Mouse (Mus musculus) hindbrain, embryonic 14.5 days (tissue): ENCODE measurements around the gene Cbr2. TPM values are rescaled to one million over a fixed set of nuclear protein-coding genes. Genes with fewer than 3 reads are reported as not detected.
A peak's percentile ranks its signal among the peaks of the same experiment; 100 is the strongest.

ENCODE experiments used
- ATAC-seq: fragments of 200-750 bp; cut with Nextera tagmentation; 2 replicates; pipeline ENCODE4 v1.8.0; 2017; ENCODE audit warnings: moderate number of reproducible peaks, mild to moderate bottlenecking, moderate TSS enrichment, moderate library complexity; ENCODE audit not compliant: low FRiP score
- DNase-seq: peaks from one replicate; pipeline ENCODE4 v3.0.0-alpha.2; 2015; ENCODE audit warnings: low spot score
- H3K27ac ChIP-seq: fragments of 300-500 bp; sonication (generic); 2 replicates; pipeline ENCODE4 v1.5.1; 2014; ENCODE audit warnings: mild to moderate bottlenecking, moderate library complexity
- H3K27me3 ChIP-seq: fragments of 300-500 bp; sonication (generic); 2 replicates; pipeline ENCODE4 v1.6.1; 2014; ENCODE audit warnings: mild to moderate bottlenecking, low read length, mixed read lengths; ENCODE audit not compliant: control insufficient read depth, insufficient read depth
- H3K36me3 ChIP-seq: fragments of 300-500 bp; sonication (generic); replicated peaks from 2 replicates; pipeline ENCODE4 v1.6.1; 2014; ENCODE audit not compliant: control insufficient read depth, insufficient read depth
- H3K4me1 ChIP-seq: fragments of 300-500 bp; sonication (generic); replicated peaks from 2 replicates; pipeline ENCODE4 v1.6.1; 2014; ENCODE audit warnings: antibody characterized with exemption, low read length, mixed read lengths; ENCODE audit not compliant: control insufficient read depth, insufficient read depth
- H3K4me2 ChIP-seq: fragments of 300-500 bp; sonication (generic); replicated peaks from 2 replicates; pipeline ENCODE4 v1.6.1; 2014; ENCODE audit warnings: mild to moderate bottlenecking, moderate library complexity
- H3K4me3 ChIP-seq: fragments of 300-500 bp; sonication (generic); replicated peaks from 2 replicates; pipeline ENCODE4 v1.5.1; 2014; ENCODE audit warnings: mild to moderate bottlenecking, low read length
- H3K9ac ChIP-seq: fragments of 300-500 bp; sonication (generic); 2 replicates; pipeline ENCODE4 v1.6.1; 2014
- H3K9me3 ChIP-seq: fragments of 300-500 bp; sonication (generic); 2 replicates; pipeline ENCODE4 v1.6.1; 2016; ENCODE audit warnings: low read length; ENCODE audit not compliant: control insufficient read depth
- WGBS: fragments of 180-500 bp; shearing (Covaris S2); extraction: QIAGEN DNeasy Blood & Tissue Kit; methylation state at CpG from one replicate; pipeline ENCODE4 v1.1.7; 2014; 5-methylcytosine and 5-hydroxymethylcytosine counted together
- polyA plus RNA-seq: library from polyadenylated mRNA; unstranded; fragments of >200 nt; fragmentation: Nextera tagmentation; extraction: Ambion mirVana; gene quantifications from 2 replicates; pipeline ENCODE4 v1.2.1, GENCODE M21; 2014

Gene Cbr2
- polyA plus RNA-seq, 1 experiment from 2014 or later = 0.64 TPM

GRCm38 (mm10) chr11:120723509-120723908 lies 8.4 kb downstream of the Cbr2 start:
- Histone ChIP-seq H3K27ac (no peak overlapping the region), H3K27me3 (no peaks in the 10 kb centered on the region), H3K9me3 (no peaks in the 10 kb centered on the region), H3K4me2 (no peak overlapping the region), H3K4me3 (no peak overlapping the region), H3K4me1 (peaks cover 25% of the 10 kb centered on the region), H3K36me3 (peaks cover 21% of the 10 kb centered on the region), H3K9ac (no peak overlapping the region)
- ATAC-seq = no peak
- DNase-seq = no peak
- 80% methylated on average over 7 of the region's 7 CpGs for WGBS

- Histone ChIP-seq H3K27ac (no peak overlapping the region), H3K4me1 (peaks cover 25% of the 10 kb centered on the region), H3K9me3 (no peaks in the 10 kb centered on the region), H3K36me3 (peaks cover 28% of the 10 kb centered on the region), H3K27me3 (no peaks in the 10 kb centered on the region), H3K4me3 (peak overlapping the region; percentile 87), H3K4me2 (peak overlapping the region; percentile 95), H3K9ac (peak overlapping the region; percentile 93)
- ATAC-seq = no peak
- 84% methylated on average over 11 of the region's 11 CpGs for WGBS
- DNase-seq = no peak
These were observed 9.0 kb downstream of the Cbr2 start for GRCm38 (mm10) chr11:120722761-120723382.

GRCm38 (mm10) chr11:120722067-120722630 lies 9.8 kb downstream of the Cbr2 start:
- 22% methylated on average over 21 of the region's 21 CpGs for WGBS

DNA sequence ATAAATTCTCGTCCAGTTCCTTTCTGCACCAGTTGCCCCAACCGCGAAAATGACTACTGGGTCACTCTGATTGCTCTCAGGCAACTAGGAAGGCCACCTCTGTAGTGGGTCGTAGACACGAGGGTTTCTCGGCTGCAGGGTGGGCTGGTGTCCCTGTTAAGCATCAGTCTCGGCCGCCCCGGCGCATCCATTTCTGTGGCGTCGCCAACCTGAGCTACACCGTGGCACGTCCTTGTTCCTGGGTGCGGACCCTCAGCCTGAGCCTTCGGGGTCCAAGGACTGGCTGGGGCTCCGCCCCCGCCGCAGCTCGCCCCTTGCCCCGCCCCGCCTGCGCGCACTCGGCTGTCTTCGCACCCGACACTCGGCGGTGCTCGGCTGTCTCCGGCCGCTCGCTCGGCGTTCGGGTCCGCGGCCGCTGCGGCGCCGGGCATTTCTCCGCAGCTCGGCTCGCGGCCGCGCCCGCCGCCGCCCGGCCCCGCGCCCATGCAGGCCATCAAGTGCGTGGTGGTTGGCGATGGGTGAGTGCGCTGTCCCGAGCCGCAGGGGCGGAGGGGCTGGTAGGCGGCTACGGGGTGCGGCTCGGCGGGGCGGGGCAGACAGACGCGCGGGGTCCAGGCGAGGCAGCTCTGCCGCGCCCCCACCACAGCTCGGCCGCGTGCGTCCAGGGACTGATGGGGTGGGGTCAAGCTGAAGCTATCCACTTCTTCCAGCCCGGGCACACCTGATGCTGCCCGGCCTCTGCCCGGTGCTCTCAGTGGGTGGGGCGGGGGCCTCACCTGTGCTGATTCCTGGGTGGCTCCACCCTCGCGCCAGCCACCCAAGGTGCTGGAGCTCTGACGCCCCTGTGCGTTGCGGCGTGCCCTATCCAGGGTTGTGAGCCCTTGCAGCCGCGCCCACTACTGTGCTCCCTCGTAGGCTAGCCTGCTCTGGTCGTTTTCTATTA lies 10.5 kb downstream of the Cbr2 start, which contains the start of gene Rac3:
Gene Rac3, plus strand, starts transcription at position 347 of the 943 bp plus-strand sequence.
- Histone ChIP-seq H3K4me3 (peak within 1 kb of the TSS; percentile 87), H3K9ac (peak within 1 kb of the TSS; percentile 93), H3K36me3 (peaks cover 40% of the 10 kb centered on the region), H3K9me3 (no peaks in the 10 kb centered on the region), H3K27ac (peak within 1 kb of the TSS; percentile 71), H3K4me2 (peak within 1 kb of the TSS; percentile 95), H3K27me3 (no peaks in the 10 kb centered on the region), H3K4me1 (peaks cover 20% of the 10 kb centered on the region)
- ATAC-seq (peak; percentile 86), DNase-seq (peak; percentile 84)
- WGBS = under 1% methylated on average over 88 of the region's 90 CpGs

More at GRCm38 (mm10) chr11:120722067-120722630, 9.8 kb downstream of the Cbr2 start:
- Histone ChIP-seq H3K4me1 (peaks cover 25% of the 10 kb centered on the region), H3K9me3 (no peaks in the 10 kb centered on the region), H3K27ac (peak overlapping the region; percentile 71; the same call in 1 of the 2 replicates), H3K4me3 (peak overlapping the region; percentile 87), H3K36me3 (peaks cover 35% of the 10 kb centered on the region), H3K27me3 (no peaks in the 10 kb centered on the region), H3K4me2 (peak overlapping the region; percentile 95), H3K9ac (peak overlapping the region; percentile 93)
- ATAC-seq (no peak), DNase-seq (no peak)

- 10% methylated on average over 17 of the region's 17 CpGs for WGBS
- ATAC-seq (peak; percentile 19; the same call in 1 of the 2 replicates), DNase-seq (peak; percentile 90)
- H3K4me3 ChIP-seq = peak overlapping the region; percentile 87
- no peaks in the 10 kb centered on the region for H3K9me3 ChIP-seq
- peak overlapping the region; percentile 71; the same call in 1 of the 2 replicates for H3K27ac ChIP-seq
- peak overlapping the region; percentile 95 for H3K4me2 ChIP-seq
- peak overlapping the region; percentile 93 for H3K9ac ChIP-seq
- peaks cover 39% of the 10 kb centered on the region for H3K36me3 ChIP-seq
- H3K4me1 ChIP-seq = peaks cover 16% of the 10 kb centered on the region
- no peaks in the 10 kb centered on the region for H3K27me3 ChIP-seq
These were observed 11.5 kb downstream of the Cbr2 start for GRCm38 (mm10) chr11:120720450-120720849.

GRCm38 (mm10) chr11:120719841-120720376 lies 12.0 kb downstream of the Cbr2 start:
- H3K36me3 ChIP-seq = peaks cover 35% of the 10 kb centered on the region
- no peak overlapping the region for H3K9ac ChIP-seq
- H3K27ac ChIP-seq = no peak overlapping the region
- no peaks in the 10 kb centered on the region for H3K9me3 ChIP-seq
- peaks cover 16% of the 10 kb centered on the region for H3K4me1 ChIP-seq
- H3K4me3 ChIP-seq = no peak overlapping the region
- H3K27me3 ChIP-seq = no peaks in the 10 kb centered on the region
- 86% methylated on average over 13 of the region's 13 CpGs for WGBS
- no peak for DNase-seq
- no peak for ATAC-seq
- no peak overlapping the region for H3K4me2 ChIP-seq

GRCm38 (mm10) chr11:120719242-120719641 lies 12.7 kb downstream of the Cbr2 start:
- Histone ChIP-seq H3K36me3 (peaks cover 35% of the 10 kb centered on the region), H3K4me2 (no peak overlapping the region), H3K4me1 (peaks cover 22% of the 10 kb centered on the region), H3K27ac (no peak overlapping the region), H3K9me3 (no peaks in the 10 kb centered on the region), H3K9ac (no peak overlapping the region), H3K4me3 (no peak overlapping the region), H3K27me3 (no peaks in the 10 kb centered on the region)
- no peak for DNase-seq
- 88% methylated on average over 9 of the region's 9 CpGs for WGBS
- ATAC-seq = no peak

DNA sequence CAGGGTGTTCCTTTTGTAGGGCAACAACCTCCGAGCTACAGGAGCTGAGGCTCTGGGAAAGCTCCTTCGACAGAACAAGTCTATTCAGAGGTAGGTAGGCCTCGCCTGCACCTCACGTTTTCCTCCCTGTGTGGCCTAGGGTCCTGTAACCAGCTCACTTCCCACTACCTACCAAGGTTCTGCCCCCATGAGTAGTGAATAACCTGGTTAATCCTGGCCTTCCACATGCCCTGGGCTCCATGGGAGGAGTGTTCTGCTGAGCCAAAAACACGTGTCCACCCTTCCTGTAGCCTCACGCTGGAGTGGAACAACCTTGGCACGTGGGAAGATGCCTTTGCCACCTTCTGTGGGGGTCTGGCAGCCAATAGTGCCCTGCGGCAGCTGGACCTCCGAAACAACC lies 16.8 kb downstream of the Cbr2 start:
- H3K4me3 ChIP-seq = no peak overlapping the region
- peaks cover 17% of the 10 kb centered on the region for H3K4me1 ChIP-seq
- 93% methylated on average over 9 of the region's 9 CpGs for WGBS
- DNase-seq = no peak
- no peaks in the 10 kb centered on the region for H3K27me3 ChIP-seq
- H3K9me3 ChIP-seq = no peaks in the 10 kb centered on the region
- no peak for ATAC-seq
- H3K27ac ChIP-seq = no peak overlapping the region
- H3K36me3 ChIP-seq = peaks cover 37% of the 10 kb centered on the region
- no peak overlapping the region for H3K4me2 ChIP-seq
- no peak overlapping the region for H3K9ac ChIP-seq

GRCm38 (mm10) chr11:120714546-120714945 lies 17.4 kb downstream of the Cbr2 start:
- H3K9ac ChIP-seq = peak overlapping the region; percentile 74
- H3K4me2 ChIP-seq = peak overlapping the region; percentile 99
- no peaks in the 10 kb centered on the region for H3K9me3 ChIP-seq
- H3K4me1 ChIP-seq = peaks cover 17% of the 10 kb centered on the region
- H3K36me3 ChIP-seq = peaks cover 43% of the 10 kb centered on the region
- 65% methylated on average over 10 of the region's 10 CpGs for WGBS
- peak overlapping the region; percentile 59 for H3K4me3 ChIP-seq
- H3K27me3 ChIP-seq = no peaks in the 10 kb centered on the region
- H3K27ac ChIP-seq = no peak overlapping the region
- DNase-seq (no peak), ATAC-seq (no peak)
